Mouse (Mus musculus) heart, embryonic 16.5 days (tissue): ENCODE measurements around the gene Snapin. TPM values are rescaled to one million over a fixed set of nuclear protein-coding genes. Genes with fewer than 3 reads are reported as not detected.
A peak's percentile ranks its signal among the peaks of the same experiment; 100 is the strongest.

Experiments used
- ATAC-seq: fragments of 200-750 bp; cut with Nextera tagmentation; replicated peaks from 2 replicates; pipeline ENCODE4 v1.8.0; 2017; ENCODE audit warnings: moderate number of reproducible peaks; ENCODE audit not compliant: insufficient read depth, low FRiP score; ENCODE audit errors: extremely low read depth
- H3K27ac ChIP-seq: fragments of 300-500 bp; sonication (generic); 2 replicates; pipeline ENCODE4 v1.5.1; 2014; ENCODE audit warnings: mild to moderate bottlenecking, low read length, control low read depth, moderate library complexity
- H3K27me3 ChIP-seq: fragments of 300-500 bp; sonication (generic); 2 replicates; pipeline ENCODE4 v1.6.1; 2014; ENCODE audit warnings: low read length, mixed read lengths; ENCODE audit not compliant: control insufficient read depth, insufficient read depth
- H3K36me3 ChIP-seq: fragments of 300-500 bp; sonication (generic); 2 replicates; pipeline ENCODE4 v1.6.1; 2014; ENCODE audit not compliant: control insufficient read depth, insufficient read depth
- H3K4me1 ChIP-seq: fragments of 300-500 bp; sonication (generic); 2 replicates; pipeline ENCODE4 v1.6.1; 2014; ENCODE audit warnings: low read length, mixed read lengths; ENCODE audit not compliant: control insufficient read depth, insufficient read depth
- H3K4me2 ChIP-seq: fragments of 300-500 bp; sonication (generic); 2 replicates; pipeline ENCODE4 v1.6.1; 2014; ENCODE audit warnings: low read depth, mild to moderate bottlenecking, control low read depth, low read length
- H3K4me3 ChIP-seq: fragments of 300-500 bp; sonication (generic); 2 replicates; pipeline ENCODE4 v1.5.1; 2014; ENCODE audit warnings: mild to moderate bottlenecking, control low read depth, low read length
- H3K9ac ChIP-seq: fragments of 300-500 bp; sonication (generic); 2 replicates; pipeline ENCODE4 v1.6.1; 2014; ENCODE audit warnings: low read length, control low read depth
- H3K9me3 ChIP-seq: fragments of 300-500 bp; sonication (generic); replicated peaks from 2 replicates; pipeline ENCODE4 v1.6.1; 2016; ENCODE audit warnings: low read length; ENCODE audit not compliant: control insufficient read depth
- WGBS: fragments of 180-500 bp; shearing (Covaris S2); extraction: QIAGEN DNeasy Blood & Tissue Kit; methylation state at CpG from one replicate; pipeline ENCODE4 v1.1.7; 2014; 5-methylcytosine and 5-hydroxymethylcytosine counted together
- polyA plus RNA-seq: library from polyadenylated mRNA; unstranded; fragments of >200 nt; fragmentation: Nextera tagmentation; extraction: Ambion mirVana; gene quantifications from 2 replicates; pipeline ENCODE4 v1.2.1, GENCODE M21; 2015

Snapin gene
- polyA plus RNA-seq, 1 experiment from 2014 or later = 88.9 TPM

- 53% methylated on average over 4 of the region's 4 CpGs for WGBS
- Histone ChIP-seq H3K9me3 (peaks cover 4% of the 10 kb centered on the region; the same call in 1 of the 2 replicates), H3K9ac (no peak overlapping the region), H3K27ac (no peak overlapping the region), H3K4me1 (no peaks in the 10 kb centered on the region; the same call in 1 of the 2 replicates), H3K4me2 (no peak overlapping the region), H3K27me3 (no peaks in the 10 kb centered on the region), H3K36me3 (peaks cover 5% of the 10 kb centered on the region), H3K4me3 (no peak overlapping the region)
- 0 out of 2 replicates have a peak, but pooled peaks have one; percentile 42 for ATAC-seq
Measured at GRCm38 (mm10) chr3:90525421-90525820, 34.6 kb upstream of the Snapin start.

- no peak overlapping the region for H3K4me3 ChIP-seq
- no peaks in the 10 kb centered on the region for H3K27me3 ChIP-seq
- WGBS = 71% methylated on average over 4 of the region's 4 CpGs
- H3K27ac ChIP-seq = no peak overlapping the region
- no peaks in the 10 kb centered on the region for H3K9me3 ChIP-seq
- H3K4me1 ChIP-seq = peaks cover 20% of the 10 kb centered on the region
- H3K4me2 ChIP-seq = no peak overlapping the region
- H3K36me3 ChIP-seq = no peaks in the 10 kb centered on the region
- no peak overlapping the region for H3K9ac ChIP-seq
- no peak for ATAC-seq
Measured at GRCm38 (mm10) chr3:90517711-90518110, 26.9 kb upstream of the Snapin start.

DNA sequence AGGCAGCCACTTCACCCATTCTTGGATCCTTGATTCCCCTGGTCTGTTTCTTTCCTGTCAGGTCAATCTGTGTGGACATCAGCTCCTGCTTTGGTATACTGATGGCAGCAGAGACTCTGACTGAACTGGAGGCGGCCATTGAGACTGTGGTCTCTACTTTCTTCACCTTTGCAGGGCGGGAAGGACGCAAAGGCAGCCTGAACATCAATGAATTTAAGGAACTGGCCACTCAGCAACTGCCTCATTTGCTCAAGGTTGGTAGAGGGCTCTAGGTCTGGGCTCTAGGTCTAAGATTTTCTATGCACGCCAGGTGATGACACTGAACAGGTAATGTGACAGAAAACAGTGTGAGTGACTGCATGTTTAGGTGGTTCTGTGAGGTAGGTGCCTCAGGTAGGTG is 25.0 kb upstream of the Snapin start:
- Histone ChIP-seq H3K9ac (no peak overlapping the region; the same call in 1 of the 2 replicates), H3K27me3 (no peaks in the 10 kb centered on the region), H3K4me3 (peak overlapping the region; percentile 64; the same call in 1 of the 2 replicates), H3K36me3 (peaks cover 5% of the 10 kb centered on the region), H3K4me1 (peaks cover 20% of the 10 kb centered on the region), H3K4me2 (peak overlapping the region; percentile 89), H3K9me3 (no peaks in the 10 kb centered on the region), H3K27ac (no peak overlapping the region)
- no peak for ATAC-seq
- 87% methylated on average over 4 of the region's 4 CpGs for WGBS

DNA sequence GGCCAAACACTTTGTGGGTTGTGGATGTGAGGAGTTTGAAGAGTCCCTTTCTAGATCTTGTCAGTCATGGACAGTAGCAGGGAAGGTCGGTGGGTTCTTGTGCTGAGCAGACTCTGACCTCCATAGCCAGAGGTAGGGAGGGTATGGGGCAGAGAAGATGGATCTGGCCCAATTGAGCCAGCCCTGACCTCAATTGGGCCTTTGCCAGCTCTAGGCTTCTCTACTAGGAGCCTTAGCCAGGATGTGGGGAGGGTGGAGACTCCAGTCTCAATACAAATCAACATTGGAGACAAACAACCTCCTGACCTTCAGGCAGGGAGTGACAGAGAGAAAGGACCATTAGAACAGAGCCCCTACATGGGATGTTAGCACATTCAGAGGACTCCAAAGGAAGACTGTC is 24.4 kb upstream of the Snapin start:
- Histone ChIP-seq H3K9me3 (no peaks in the 10 kb centered on the region), H3K4me2 (peak overlapping the region; percentile 89), H3K27ac (peak overlapping the region; percentile 87), H3K27me3 (no peaks in the 10 kb centered on the region), H3K9ac (peak overlapping the region; percentile 73), H3K36me3 (peaks cover 6% of the 10 kb centered on the region), H3K4me3 (peak overlapping the region; percentile 64), H3K4me1 (peaks cover 20% of the 10 kb centered on the region)
- WGBS = 26% methylated on average over 1 of the region's 1 CpGs
- no peak for ATAC-seq

DNA sequence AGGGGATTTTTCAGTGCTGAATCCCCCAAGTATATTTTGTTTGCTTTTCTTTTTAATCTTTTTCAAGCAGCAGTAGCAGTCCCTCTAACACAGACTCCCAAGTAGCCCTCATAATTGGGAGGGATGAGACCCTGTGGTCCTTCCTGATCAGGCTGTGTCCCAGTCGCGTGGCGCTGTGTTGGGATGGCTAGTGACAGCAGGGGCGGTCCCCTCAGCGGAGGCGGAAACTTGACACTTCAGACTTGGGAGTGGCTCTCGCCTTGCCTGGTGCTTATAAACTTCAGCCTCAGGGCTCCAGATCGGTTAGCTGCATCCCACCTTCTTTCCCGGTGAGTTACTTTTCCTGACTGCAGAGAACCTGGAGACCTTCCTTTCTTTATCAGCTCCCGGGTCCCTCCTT is 23.9 kb upstream of the Snapin start:
- H3K36me3 ChIP-seq = peaks cover 6% of the 10 kb centered on the region
- peak overlapping the region; percentile 89 for H3K4me2 ChIP-seq
- peak; percentile 81 for ATAC-seq
- H3K9ac ChIP-seq = peak overlapping the region; percentile 73
- peak overlapping the region; percentile 87 for H3K27ac ChIP-seq
- H3K9me3 ChIP-seq = no peaks in the 10 kb centered on the region
- H3K4me1 ChIP-seq = peaks cover 22% of the 10 kb centered on the region
- peak overlapping the region; percentile 64 for H3K4me3 ChIP-seq
- WGBS = 0% methylated on average over 10 of the region's 10 CpGs
- H3K27me3 ChIP-seq = no peaks in the 10 kb centered on the region

GRCm38 (mm10) chr3:90513796-90514590 is 23.2 kb upstream of the Snapin start, which contains the start of the genes S100a1 and S100a13:
S100a1 (minus strand) TSS chr3:90514392.
S100a13 (plus strand) TSS chr3:90514435.
- 3% methylated on average over 25 of the region's 25 CpGs for WGBS
- H3K9me3 ChIP-seq = no peaks in the 10 kb centered on the region

DNA sequence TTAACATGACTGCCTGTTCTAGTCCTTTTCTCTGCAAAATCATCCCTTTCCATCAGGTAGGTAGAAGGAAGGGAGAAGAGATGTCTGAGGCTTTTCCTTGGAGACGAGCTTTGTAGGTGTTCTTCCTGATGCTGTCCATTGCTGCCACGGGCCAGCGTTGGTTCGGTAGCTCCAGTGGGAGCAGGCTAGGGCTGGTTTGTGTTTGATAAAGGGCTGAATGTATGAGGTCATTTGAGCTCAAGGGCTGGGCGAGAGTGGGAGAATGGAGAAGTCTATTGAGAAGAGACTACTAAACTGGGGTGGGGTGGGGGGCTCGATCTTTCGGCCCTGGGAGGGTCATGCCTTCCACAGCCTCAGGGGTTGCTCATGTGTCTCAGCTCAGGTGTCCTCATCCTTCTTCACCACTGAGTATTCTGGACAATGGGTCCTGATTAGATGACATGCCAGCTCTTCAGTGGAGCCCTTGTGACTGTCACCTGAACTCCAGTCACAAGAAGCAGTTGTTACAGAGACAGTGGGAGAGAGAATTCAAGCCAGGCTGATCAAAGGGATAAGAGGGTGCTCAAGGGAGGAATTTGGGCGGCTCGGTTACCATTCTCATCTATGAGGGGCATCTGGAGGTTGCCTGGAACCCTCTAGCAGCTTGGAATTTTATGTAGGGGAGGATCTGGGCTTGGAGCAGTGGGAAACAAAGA is 22.3 kb upstream of the Snapin start:
- Histone ChIP-seq H3K9me3 (no peaks in the 10 kb centered on the region), H3K36me3 (peaks cover 6% of the 10 kb centered on the region), H3K4me1 (peaks cover 25% of the 10 kb centered on the region), H3K9ac (peak overlapping the region; percentile 73), H3K4me2 (peak overlapping the region; percentile 89), H3K27me3 (no peaks in the 10 kb centered on the region), H3K4me3 (peak overlapping the region; percentile 64), H3K27ac (peak overlapping the region; percentile 37; the same call in 1 of the 2 replicates)
- 64% methylated on average over 9 of the region's 9 CpGs for WGBS
- no peak for ATAC-seq

More at GRCm38 (mm10) chr3:90513796-90514590, 23.2 kb upstream of the Snapin start, which contains the start of the genes S100a1 and S100a13:
- Histone ChIP-seq H3K27ac (peak within 1 kb of the TSS; percentile 87), H3K27me3 (no peaks in the 10 kb centered on the region), H3K36me3 (peaks cover 6% of the 10 kb centered on the region), H3K4me1 (peaks cover 24% of the 10 kb centered on the region), H3K9ac (peak within 1 kb of the TSS; percentile 73), H3K4me2 (peak within 1 kb of the TSS; percentile 89), H3K4me3 (peak within 1 kb of the TSS; percentile 64)
- ATAC-seq = peak; percentile 74

DNA sequence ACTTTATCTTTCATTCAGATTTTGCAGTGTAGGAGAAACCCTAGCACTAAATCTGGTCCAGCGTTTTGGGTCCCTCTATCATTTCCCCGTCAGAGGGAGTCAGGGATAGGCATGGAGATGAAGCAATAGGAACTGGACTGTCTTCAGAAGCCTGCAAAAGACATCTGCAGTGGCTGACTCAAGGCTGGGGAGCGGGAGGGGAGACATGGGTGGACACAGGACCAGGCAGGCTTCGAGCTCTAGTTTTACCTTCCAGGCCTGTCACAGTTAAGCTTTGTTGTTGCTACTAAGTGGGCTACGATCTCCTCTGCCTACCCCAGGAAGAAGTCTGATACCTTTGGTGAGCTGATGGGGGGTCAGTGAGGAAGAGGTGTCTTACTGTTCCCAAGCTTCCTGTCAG is 21.4 kb upstream of the Snapin start:
- Histone ChIP-seq H3K9ac (no peak overlapping the region), H3K27ac (no peak overlapping the region), H3K4me2 (no peak overlapping the region), H3K36me3 (peaks cover 6% of the 10 kb centered on the region), H3K4me1 (peaks cover 31% of the 10 kb centered on the region), H3K27me3 (no peaks in the 10 kb centered on the region), H3K9me3 (no peaks in the 10 kb centered on the region), H3K4me3 (no peak overlapping the region)
- 82% methylated on average over 5 of the region's 5 CpGs for WGBS
- ATAC-seq = no peak

DNA sequence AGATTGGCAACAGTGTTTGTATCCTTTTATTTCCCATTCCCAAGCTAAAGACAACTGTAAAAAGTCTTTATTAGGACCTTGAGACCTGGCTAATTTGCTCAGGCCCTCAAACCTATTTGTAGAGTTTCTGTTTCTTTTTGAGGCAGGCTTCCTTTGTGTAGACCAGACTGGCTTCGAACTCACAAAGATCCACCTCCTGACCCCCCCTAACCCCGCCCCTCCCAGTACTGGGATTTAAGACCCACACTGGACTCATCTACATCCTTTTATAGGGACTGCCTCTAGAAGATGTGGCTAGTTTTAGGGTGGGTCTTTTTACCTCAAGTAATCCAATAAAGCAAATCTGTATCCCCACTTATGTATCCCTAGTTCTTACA is 18.9 kb upstream of the Snapin start:
- Histone ChIP-seq H3K4me3 (peak overlapping the region; percentile 83), H3K9ac (no peak overlapping the region), H3K4me1 (peaks cover 22% of the 10 kb centered on the region), H3K4me2 (peak overlapping the region; percentile 62), H3K36me3 (peaks cover 21% of the 10 kb centered on the region), H3K27me3 (no peaks in the 10 kb centered on the region), H3K27ac (peak overlapping the region; percentile 77), H3K9me3 (no peaks in the 10 kb centered on the region)
- 28% methylated on average over 2 of the region's 2 CpGs for WGBS
- no peak for ATAC-seq
